Mouse (Mus musculus): Measurements from ENCODE around the gene Phf21b.

DNA sequence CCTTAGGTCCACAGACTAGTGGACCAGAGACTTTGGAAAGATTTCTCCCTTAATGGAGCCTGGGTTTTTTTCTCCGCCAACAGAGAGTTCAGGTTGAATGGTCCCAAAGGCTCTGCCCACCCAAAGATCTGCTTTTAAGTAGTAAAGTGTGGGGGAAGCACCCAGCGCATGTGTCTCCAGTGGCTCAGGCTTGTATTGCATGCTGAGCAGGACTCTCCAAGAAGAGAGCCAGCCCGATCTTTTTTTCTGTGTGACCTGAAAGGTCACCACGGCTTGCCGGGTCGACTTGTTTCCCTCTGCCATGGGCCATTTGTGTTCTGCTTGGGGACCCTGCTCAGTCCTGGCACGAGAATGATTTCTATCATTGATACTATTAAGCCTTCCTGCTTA, 92.4 kb downstream of the Phf21b start:
- TF ChIP-seq POLR2A (IDR thresholded peaks at IDR 0.05; ENCODE audit: insufficient read depth, low read depth, low read length): no peak
- no peak for TF ChIP-seq CTCF (IDR thresholded peaks at IDR 0.05; ENCODE audit: insufficient read depth, low read depth, low read length)

Measured in olfactory bulb, adult 2 months (tissue).